Mouse (Mus musculus) embryonic facial prominence, embryonic 11.5 days (tissue): Measurements from ENCODE around the gene Rcn1. TPM values are rescaled to one million over a fixed set of nuclear protein-coding genes. Genes with fewer than 3 reads are reported as not detected.

Experiments used
- ATAC-seq: fragments of 200-750 bp; cut with Nextera tagmentation; replicated peaks from 2 replicates; pipeline ENCODE4 v1.8.0; 2017; ENCODE audit warnings: low read depth; ENCODE audit not compliant: insufficient number of reproducible peaks, low FRiP score, low TSS enrichment
- DNase-seq: peaks from one replicate; pipeline ENCODE4 v3.0.0-alpha.2; 2015; ENCODE audit warnings: low spot score
- H3K27ac ChIP-seq: fragments of 300-500 bp; sonication (generic); replicated peaks from 2 replicates; pipeline ENCODE4 v1.5.1; 2014; ENCODE audit warnings: mild to moderate bottlenecking, low read depth, low read length, control low read depth
- H3K27me3 ChIP-seq: fragments of 300-500 bp; sonication (generic); 2 replicates; pipeline ENCODE4 v1.6.1; 2014; ENCODE audit warnings: mild to moderate bottlenecking, low read length, moderate library complexity, mixed read lengths; ENCODE audit not compliant: control insufficient read depth, insufficient read depth
- H3K36me3 ChIP-seq: fragments of 300-500 bp; sonication (generic); replicated peaks from 2 replicates; pipeline ENCODE4 v1.6.1; 2014; ENCODE audit warnings: low read depth, mild to moderate bottlenecking, low read length, moderate library complexity, mixed read lengths; ENCODE audit not compliant: control insufficient read depth, insufficient read depth
- H3K4me1 ChIP-seq: fragments of 300-500 bp; sonication (generic); 2 replicates; pipeline ENCODE4 v1.6.1; 2014; ENCODE audit warnings: low read length, mixed read lengths; ENCODE audit not compliant: control insufficient read depth, insufficient read depth
- H3K4me2 ChIP-seq: fragments of 300-500 bp; sonication (generic); 2 replicates; pipeline ENCODE4 v1.6.1; 2014; ENCODE audit warnings: low read depth, mild to moderate bottlenecking, control low read depth, low read length, moderate library complexity
- H3K4me3 ChIP-seq: fragments of 300-500 bp; sonication (generic); 2 replicates; pipeline ENCODE4 v1.5.1; 2014; ENCODE audit warnings: low read depth, low read length, control low read depth
- H3K9ac ChIP-seq: fragments of 300-500 bp; sonication (generic); replicated peaks from 2 replicates; pipeline ENCODE4 v1.6.1; 2014; ENCODE audit warnings: mild to moderate bottlenecking, control low read depth, low read length
- H3K9me3 ChIP-seq: fragments of 300-500 bp; sonication (generic); replicated peaks from 2 replicates; pipeline ENCODE4 v1.6.1; 2016; ENCODE audit warnings: mild to moderate bottlenecking, low read length, inconsistent platforms, mixed read lengths; ENCODE audit not compliant: control insufficient read depth
- WGBS: fragments of 180-500 bp; shearing (Covaris S2); extraction: QIAGEN DNeasy Blood & Tissue Kit; methylation state at CpG from one replicate; pipeline ENCODE4 v1.1.7; 2014; 5-methylcytosine and 5-hydroxymethylcytosine counted together
- polyA plus RNA-seq: library from polyadenylated mRNA; unstranded; fragments of >200 nt; fragmentation: Nextera tagmentation; extraction: Ambion mirVana; gene quantifications from 2 replicates; pipeline ENCODE4 v1.2.1, GENCODE M21; 2014

Rcn1 gene
- 151 and 160 TPM in 2 replicates for polyA plus RNA-seq

DNA sequence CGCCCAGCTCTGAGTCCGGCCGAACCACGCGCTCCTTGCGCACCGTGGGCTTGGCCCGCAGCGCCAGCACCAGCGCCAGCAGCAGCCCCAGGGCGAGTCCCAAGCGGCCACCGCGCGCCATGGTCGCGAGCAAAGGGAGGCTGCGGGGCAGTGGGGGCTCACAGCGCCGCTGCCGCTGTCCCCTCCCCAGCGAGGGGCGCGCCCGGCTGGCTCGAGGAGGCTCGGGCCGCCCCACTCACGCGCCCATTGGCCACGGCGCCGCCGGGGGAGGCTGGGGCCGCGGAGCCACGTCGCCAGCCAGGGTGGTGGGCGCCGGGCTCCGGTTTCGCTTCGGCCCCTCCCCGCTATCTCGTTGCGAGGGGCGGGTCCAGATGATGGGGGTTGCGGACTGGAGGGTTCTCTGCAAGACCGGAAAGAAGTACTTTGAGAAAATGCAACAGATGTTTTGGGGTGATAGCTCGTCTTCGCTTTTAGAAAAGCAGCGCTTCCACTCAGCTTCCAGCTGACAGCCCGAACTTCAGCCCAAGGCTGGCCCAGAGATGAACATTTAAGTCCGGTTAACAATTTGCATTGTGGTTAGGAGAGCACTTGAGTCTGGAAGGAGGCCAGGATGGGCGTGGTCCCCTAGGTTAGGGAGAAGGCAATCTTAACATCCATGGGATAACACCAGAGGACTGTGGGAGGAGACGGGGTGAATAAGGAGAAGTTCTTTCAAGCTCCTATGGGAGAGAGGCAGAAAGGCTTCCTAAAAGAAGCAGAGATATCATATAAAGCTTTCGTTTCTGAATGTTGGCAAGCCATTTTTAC lies at the start of gene Rcn1:
Gene Rcn1 (minus strand): TSS at position 235 of the 807 bp plus-strand sequence.
- Histone ChIP-seq H3K9ac (peak within 1 kb of the TSS; percentile 93), H3K27me3 (no peaks in the 10 kb centered on the region), H3K36me3 (no peaks in the 10 kb centered on the region), H3K9me3 (no peaks in the 10 kb centered on the region), H3K4me2 (peak within 1 kb of the TSS; percentile 78), H3K27ac (peak within 1 kb of the TSS; percentile 89), H3K4me3 (peak within 1 kb of the TSS; percentile 78), H3K4me1 (peaks cover 3% of the 10 kb centered on the region; the same call in 1 of the 2 replicates)
- ATAC-seq (peak; percentile 96), DNase-seq (peak; percentile 91)
- WGBS = 2% methylated on average over 42 of the region's 57 CpGs

DNA sequence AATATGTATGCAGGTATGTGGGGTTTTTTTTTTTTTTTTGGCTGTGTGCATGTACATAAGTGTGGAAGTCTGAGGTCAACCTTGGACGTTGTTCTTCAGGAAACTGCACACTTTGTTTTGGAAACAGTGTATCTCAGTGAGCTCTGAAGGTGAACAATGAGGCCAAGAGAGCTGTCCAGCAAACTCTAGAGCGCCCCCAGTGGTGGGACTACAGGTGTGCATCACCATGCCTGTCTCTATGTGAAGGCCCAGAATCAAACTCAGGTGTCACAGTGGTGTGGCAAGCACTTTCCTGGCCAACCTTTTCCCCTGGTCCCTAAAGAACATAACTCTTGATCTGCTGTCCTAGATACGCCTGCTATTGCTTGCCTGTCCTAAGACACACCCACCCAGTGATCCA lies 45.0 kb upstream of the Rcn1 start:
- Histone ChIP-seq H3K27me3 (no peaks in the 10 kb centered on the region), H3K4me2 (no peak overlapping the region), H3K27ac (no peak overlapping the region), H3K36me3 (no peaks in the 10 kb centered on the region), H3K9ac (no peak overlapping the region), H3K4me3 (no peak overlapping the region), H3K4me1 (no peaks in the 10 kb centered on the region), H3K9me3 (no peaks in the 10 kb centered on the region)
- no peak for ATAC-seq
- DNase-seq = peak; percentile 29
- WGBS = 28% methylated on average over 3 of the region's 3 CpGs

DNA sequence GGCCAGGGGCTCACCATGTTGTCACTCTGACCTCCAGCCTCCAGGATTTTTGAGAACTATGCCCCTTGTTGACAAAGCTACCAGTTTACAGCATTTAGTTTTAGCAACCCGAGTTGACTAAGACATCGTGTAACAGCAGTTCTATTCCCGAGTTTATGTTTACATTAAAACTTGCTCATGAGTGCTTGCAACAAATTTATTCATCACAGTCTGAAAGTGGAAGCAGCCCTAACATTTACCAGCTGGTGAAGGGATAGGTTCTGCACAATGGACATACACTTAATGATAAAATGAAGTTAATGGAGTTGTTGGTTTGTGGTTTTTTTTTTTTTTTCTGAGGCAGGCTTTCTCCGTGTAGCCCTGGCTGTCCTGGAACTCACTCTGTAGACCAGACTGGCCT lies 39.9 kb upstream of the Rcn1 start:
- Histone ChIP-seq H3K27me3 (no peaks in the 10 kb centered on the region), H3K4me3 (no peak overlapping the region), H3K27ac (no peak overlapping the region), H3K36me3 (no peaks in the 10 kb centered on the region), H3K9ac (no peak overlapping the region), H3K4me2 (no peak overlapping the region), H3K4me1 (no peaks in the 10 kb centered on the region), H3K9me3 (no peaks in the 10 kb centered on the region)
- ATAC-seq = no peak
- DNase-seq = no peak
- WGBS = 75% methylated on average over 4 of the region's 4 CpGs

- no peak overlapping the region for H3K9ac ChIP-seq
- ATAC-seq (no peak), DNase-seq (no peak)
- no peak overlapping the region for H3K4me3 ChIP-seq
- no peaks in the 10 kb centered on the region for H3K9me3 ChIP-seq
- H3K4me1 ChIP-seq = no peaks in the 10 kb centered on the region
- no peaks in the 10 kb centered on the region for H3K27me3 ChIP-seq
- no peaks in the 10 kb centered on the region for H3K36me3 ChIP-seq
- WGBS = 79% methylated on average over 2 of the region's 2 CpGs
- no peak overlapping the region for H3K27ac ChIP-seq
- no peak overlapping the region for H3K4me2 ChIP-seq
These were observed 39.4 kb upstream of the Rcn1 start for GRCm38 (mm10) chr2:105438525-105438924.

DNA sequence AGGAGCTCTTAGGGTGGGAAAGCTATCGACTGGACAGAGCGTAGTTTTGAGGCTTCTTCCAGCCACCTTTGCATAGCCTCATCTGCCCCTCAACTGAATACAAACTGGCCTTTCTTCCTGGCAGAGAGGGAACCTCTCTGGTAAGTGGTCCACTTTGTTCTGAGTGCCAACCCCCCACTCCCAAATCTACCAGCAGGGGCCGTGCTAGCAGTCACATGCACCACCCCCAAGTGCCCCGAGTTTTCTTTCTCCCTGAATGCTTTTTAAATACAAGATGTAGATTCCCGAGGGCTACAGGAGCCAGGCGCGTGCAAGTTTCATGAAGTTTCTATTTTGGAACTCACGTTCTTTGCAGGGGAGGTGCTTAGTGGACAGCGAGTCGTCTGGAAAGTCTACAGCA lies 33.8 kb upstream of the Rcn1 start:
- Histone ChIP-seq H3K27ac (no peak overlapping the region), H3K9ac (peak overlapping the region; percentile 25; the same call in 1 of the 2 replicates), H3K4me2 (peak overlapping the region; percentile 16), H3K36me3 (no peaks in the 10 kb centered on the region), H3K27me3 (no peaks in the 10 kb centered on the region), H3K4me1 (no peaks in the 10 kb centered on the region), H3K4me3 (no peak overlapping the region), H3K9me3 (no peaks in the 10 kb centered on the region)
- peak; percentile 38 for DNase-seq
- no peak for ATAC-seq
- WGBS = 13% methylated on average over 10 of the region's 10 CpGs

GRCm38 (mm10) chr2:105430373-105430772 lies 31.3 kb upstream of the Rcn1 start:
- no peak overlapping the region for H3K9ac ChIP-seq
- H3K36me3 ChIP-seq = no peaks in the 10 kb centered on the region
- no peak overlapping the region for H3K4me3 ChIP-seq
- H3K27ac ChIP-seq = no peak overlapping the region
- DNase-seq (no peak), ATAC-seq (no peak)
- H3K9me3 ChIP-seq = no peaks in the 10 kb centered on the region
- H3K27me3 ChIP-seq = no peaks in the 10 kb centered on the region
- H3K4me2 ChIP-seq = no peak overlapping the region
- WGBS = 58% methylated on average over 5 of the region's 5 CpGs
- no peaks in the 10 kb centered on the region for H3K4me1 ChIP-seq

GRCm38 (mm10) chr2:105429899-105430298 lies 30.8 kb upstream of the Rcn1 start:
- Histone ChIP-seq H3K27me3 (no peaks in the 10 kb centered on the region), H3K9ac (no peak overlapping the region), H3K4me1 (no peaks in the 10 kb centered on the region), H3K9me3 (no peaks in the 10 kb centered on the region), H3K36me3 (no peaks in the 10 kb centered on the region), H3K4me2 (no peak overlapping the region), H3K4me3 (no peak overlapping the region), H3K27ac (no peak overlapping the region)
- no peak for DNase-seq
- WGBS = 69% methylated on average over 6 of the region's 6 CpGs
- ATAC-seq = no peak

DNA sequence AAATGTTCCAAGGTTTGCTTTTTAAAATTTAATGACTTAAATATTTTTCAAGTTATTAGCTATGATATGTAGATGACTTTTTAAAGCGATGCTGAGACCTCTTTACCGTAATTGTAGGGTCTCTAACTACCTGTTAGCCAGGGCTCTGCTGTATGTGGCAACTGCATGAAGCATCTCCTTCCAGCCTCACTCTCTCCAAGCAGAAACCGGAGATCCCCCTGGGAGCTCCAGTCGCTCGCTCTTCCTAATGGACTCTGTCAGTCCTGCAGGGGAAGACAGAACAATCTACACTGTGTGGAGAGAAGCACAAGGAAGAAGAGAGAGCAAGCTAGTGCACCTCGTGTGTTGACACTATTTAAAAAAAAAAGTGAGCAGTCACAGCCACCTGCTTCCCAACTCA lies 29.3 kb upstream of the Rcn1 start:
- Histone ChIP-seq H3K9ac (no peak overlapping the region), H3K4me1 (no peaks in the 10 kb centered on the region), H3K27me3 (no peaks in the 10 kb centered on the region), H3K4me2 (no peak overlapping the region), H3K27ac (no peak overlapping the region), H3K9me3 (no peaks in the 10 kb centered on the region), H3K4me3 (no peak overlapping the region), H3K36me3 (no peaks in the 10 kb centered on the region)
- ATAC-seq (no peak; the same call in 1 of the 2 replicates), DNase-seq (peak; percentile 49)
- WGBS = 11% methylated on average over 6 of the region's 6 CpGs
